Mouse (Mus musculus) neural tube, embryonic 15.5 days (tissue): Measurements from ENCODE around the gene Nelfb. TPM values are rescaled to one million over a fixed set of nuclear protein-coding genes. Genes with fewer than 3 reads are reported as not detected.

ENCODE experiments used
- ATAC-seq: fragments of 200-750 bp; cut with Nextera tagmentation; 2 replicates; pipeline ENCODE4 v1.8.0; 2017; ENCODE audit warnings: mild to moderate bottlenecking, moderate TSS enrichment, moderate library complexity; ENCODE audit not compliant: low FRiP score
- H3K27ac ChIP-seq: fragments of 300-500 bp; sonication (generic); replicated peaks from 2 replicates; pipeline ENCODE4 v1.5.1; 2015; ENCODE audit warnings: mild to moderate bottlenecking, inconsistent platforms
- H3K27me3 ChIP-seq: fragments of 300-500 bp; sonication (generic); replicated peaks from 2 replicates; pipeline ENCODE4 v1.6.1; 2015; ENCODE audit warnings: inconsistent platforms
- H3K36me3 ChIP-seq: fragments of 300-500 bp; sonication (generic); 2 replicates; pipeline ENCODE4 v1.6.1; 2015; ENCODE audit warnings: inconsistent platforms
- H3K4me1 ChIP-seq: fragments of 300-500 bp; sonication (generic); 2 replicates; pipeline ENCODE4 v1.6.1; 2015; ENCODE audit warnings: inconsistent platforms
- H3K4me2 ChIP-seq: fragments of 300-500 bp; sonication (generic); 2 replicates; pipeline ENCODE4 v1.6.1; 2015; ENCODE audit warnings: inconsistent platforms, mild to moderate bottlenecking, moderate library complexity
- H3K4me3 ChIP-seq: fragments of 300-500 bp; sonication (generic); replicated peaks from 2 replicates; pipeline ENCODE4 v1.5.1; 2015; ENCODE audit warnings: mild to moderate bottlenecking, inconsistent platforms
- H3K9ac ChIP-seq: fragments of 300-500 bp; sonication (generic); replicated peaks from 2 replicates; pipeline ENCODE4 v1.6.1; 2015; ENCODE audit warnings: mild to moderate bottlenecking, inconsistent platforms
- H3K9me3 ChIP-seq: fragments of 300-500 bp; sonication (generic); replicated peaks from 2 replicates; pipeline ENCODE4 v1.6.1; 2016; ENCODE audit warnings: inconsistent platforms
- WGBS: fragments of 180-500 bp; shearing (Covaris S2); methylation state at CpG from one replicate; pipeline ENCODE4 v1.1.7; 2015; ENCODE audit warnings: mixed read lengths; 5-methylcytosine and 5-hydroxymethylcytosine counted together
- polyA plus RNA-seq: library from polyadenylated mRNA; unstranded; fragments of >200 nt; fragmentation: Nextera tagmentation; extraction: Ambion mirVana; gene quantifications from 2 replicates; pipeline ENCODE4 v1.2.1, GENCODE M21; 2015

Gene Nelfb
- polyA plus RNA-seq, 1 experiment from 2014 or later, result 101 TPM

DNA sequence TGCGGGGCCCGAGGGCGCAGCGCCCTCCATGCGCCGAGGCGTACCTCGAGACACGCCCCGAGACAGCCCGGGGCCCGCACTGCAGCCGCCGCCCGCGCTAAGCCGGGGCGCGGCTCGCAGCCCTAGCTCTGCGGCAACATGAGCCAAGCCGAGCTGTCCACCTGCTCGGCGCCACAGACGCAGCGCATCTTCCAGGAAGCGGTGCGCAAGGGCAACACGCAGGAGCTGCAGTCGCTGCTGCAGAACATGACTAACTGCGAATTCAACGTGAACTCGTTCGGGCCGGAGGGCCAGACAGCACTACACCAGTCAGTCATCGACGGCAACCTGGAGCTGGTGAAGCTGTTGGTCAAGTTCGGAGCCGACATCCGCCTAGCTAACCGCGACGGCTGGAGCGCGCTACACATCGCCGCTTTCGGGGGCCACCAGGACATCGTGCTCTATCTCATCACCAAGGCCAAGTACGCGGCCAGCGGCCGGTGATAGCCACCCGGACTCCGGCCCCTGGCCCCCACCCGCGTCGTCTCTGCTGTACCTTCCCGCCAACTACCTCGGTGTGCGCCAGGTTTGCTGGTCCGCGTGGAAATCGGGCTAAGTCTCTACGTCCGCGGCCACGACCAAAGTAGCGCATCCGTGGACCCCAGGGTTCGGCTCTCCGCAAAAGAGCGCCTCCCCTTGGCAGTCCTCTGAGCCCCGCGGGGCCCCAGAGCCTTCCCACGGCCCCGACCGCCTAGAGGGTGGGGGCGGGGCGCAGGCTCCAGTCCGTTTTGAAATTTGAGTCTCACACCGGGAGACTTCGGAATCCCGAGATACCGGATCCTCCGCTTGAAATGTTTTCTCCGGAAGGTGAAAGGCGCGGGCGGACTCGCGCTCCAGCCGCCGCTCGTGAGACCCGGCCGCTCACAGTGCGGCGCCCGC lies 30.1 kb downstream of the Nelfb start:
- H3K27ac ChIP-seq, result peak overlapping the region; percentile 81
- H3K27me3 ChIP-seq, result no peaks in the 10 kb centered on the region; the same call in 1 of the 2 replicates
- ATAC-seq, result peak; percentile 42
- H3K36me3 ChIP-seq, result no peaks in the 10 kb centered on the region
- H3K4me3 ChIP-seq, result peak overlapping the region; percentile 62
- H3K4me2 ChIP-seq, result peak overlapping the region; percentile 89
- H3K9ac ChIP-seq, result peak overlapping the region; percentile 57
- peaks cover 87% of the 10 kb centered on the region for H3K4me1 ChIP-seq
- whole genome bisulfite sequencing, result under 1% methylated on average over 100 of the region's 100 CpGs
- no peaks in the 10 kb centered on the region for H3K9me3 ChIP-seq

DNA sequence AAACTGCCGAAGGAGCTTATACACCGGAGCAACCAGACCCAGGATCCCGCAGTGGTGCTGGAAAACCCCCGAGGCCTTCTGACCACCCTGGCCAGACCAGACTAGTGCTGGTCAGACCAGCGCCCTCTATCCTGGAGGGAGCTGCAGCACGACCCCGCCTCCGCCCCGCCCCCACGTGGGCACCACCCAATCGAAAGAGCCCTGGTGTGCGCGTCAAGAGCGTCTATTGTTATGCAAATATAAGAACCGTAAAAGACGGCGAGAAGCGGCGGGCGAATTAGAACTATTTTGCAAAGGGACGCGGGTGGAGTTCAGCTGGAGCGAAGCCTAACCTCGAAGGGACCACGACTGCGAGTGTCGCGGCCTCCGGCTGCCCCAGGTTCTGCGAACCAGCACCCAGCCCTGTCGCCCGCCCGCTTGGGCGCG lies 30.8 kb downstream of the Nelfb start, which contains the start of gene Nrarp:
Gene Nrarp (plus strand): TSS at position 281 of the 426 bp plus-strand sequence.
- Histone ChIP-seq H3K36me3 (no peaks in the 10 kb centered on the region), H3K9me3 (no peaks in the 10 kb centered on the region), H3K4me2 (peak within 1 kb of the TSS; percentile 89), H3K4me1 (peaks cover 86% of the 10 kb centered on the region), H3K4me3 (peak within 1 kb of the TSS; percentile 62), H3K9ac (peak within 1 kb of the TSS; percentile 57), H3K27me3 (no peaks in the 10 kb centered on the region; the same call in 1 of the 2 replicates), H3K27ac (peak within 1 kb of the TSS; percentile 81)
- peak; percentile 90 for ATAC-seq
- under 1% methylated on average over 33 of the region's 35 CpGs for WGBS

GRCm38 (mm10) chr2:25179566-25180217 lies 31.6 kb downstream of the Nelfb start:
- Histone ChIP-seq H3K9ac (0 out of 2 replicates have a peak overlapping the region, but pooled peaks have one; percentile 30), H3K4me3 (peak overlapping the region; percentile 62)

GRCm38 (mm10) chr2:25178285-25178972 lies 32.9 kb downstream of the Nelfb start:
- H3K36me3 ChIP-seq, result no peaks in the 10 kb centered on the region
- H3K9me3 ChIP-seq, result no peaks in the 10 kb centered on the region
- peak overlapping the region; percentile 32 for H3K4me2 ChIP-seq
- H3K4me1 ChIP-seq, result peaks cover 68% of the 10 kb centered on the region
- H3K4me3 ChIP-seq, result no peak overlapping the region
- 15% methylated on average over 10 of the region's 10 CpGs for WGBS
- H3K9ac ChIP-seq, result no peak overlapping the region
- no peak for ATAC-seq
- H3K27me3 ChIP-seq, result no peaks in the 10 kb centered on the region; the same call in 1 of the 2 replicates
- peak overlapping the region; percentile 80 for H3K27ac ChIP-seq

More at GRCm38 (mm10) chr2:25179566-25180217, 31.6 kb downstream of the Nelfb start:
- WGBS, result 18% methylated on average over 15 of the region's 15 CpGs
- no peaks in the 10 kb centered on the region for H3K36me3 ChIP-seq
- no peaks in the 10 kb centered on the region for H3K9me3 ChIP-seq
- peak overlapping the region; percentile 81 for H3K27ac ChIP-seq
- no peaks in the 10 kb centered on the region; the same call in 1 of the 2 replicates for H3K27me3 ChIP-seq
- ATAC-seq, result no peak
- H3K4me1 ChIP-seq, result peaks cover 79% of the 10 kb centered on the region
- peak overlapping the region; percentile 89 for H3K4me2 ChIP-seq

- H3K9ac ChIP-seq, result no peak overlapping the region
- WGBS, result 6% methylated on average over 6 of the region's 6 CpGs
- H3K4me1 ChIP-seq, result peaks cover 63% of the 10 kb centered on the region
These were observed 33.6 kb downstream of the Nelfb start for GRCm38 (mm10) chr2:25177685-25178084.

GRCm38 (mm10) chr2:25177076-25177475 lies 34.2 kb downstream of the Nelfb start:
- Histone ChIP-seq H3K27ac (peak overlapping the region; percentile 80), H3K4me3 (peak overlapping the region; percentile 12; the same call in 1 of the 2 replicates), H3K27me3 (no peaks in the 10 kb centered on the region; the same call in 1 of the 2 replicates), H3K4me2 (peak overlapping the region; percentile 32), H3K9ac (0 out of 2 replicates have a peak overlapping the region, but pooled peaks have one; percentile 8), H3K4me1 (peaks cover 58% of the 10 kb centered on the region), H3K36me3 (no peaks in the 10 kb centered on the region), H3K9me3 (no peaks in the 10 kb centered on the region)
- ATAC-seq, result no peak
- 26% methylated on average over 4 of the region's 4 CpGs for WGBS

More at GRCm38 (mm10) chr2:25177685-25178084, 33.6 kb downstream of the Nelfb start:
- Histone ChIP-seq H3K27me3 (no peaks in the 10 kb centered on the region; the same call in 1 of the 2 replicates), H3K27ac (peak overlapping the region; percentile 80), H3K4me3 (peak overlapping the region; percentile 12; the same call in 1 of the 2 replicates), H3K4me2 (peak overlapping the region; percentile 32), H3K36me3 (no peaks in the 10 kb centered on the region), H3K9me3 (no peaks in the 10 kb centered on the region)
- peak; percentile 23 for ATAC-seq

- Histone ChIP-seq H3K9me3 (no peaks in the 10 kb centered on the region), H3K4me3 (no peak overlapping the region), H3K4me2 (peak overlapping the region; percentile 32), H3K27ac (peak overlapping the region; percentile 80), H3K36me3 (no peaks in the 10 kb centered on the region), H3K4me1 (peaks cover 53% of the 10 kb centered on the region), H3K9ac (0 out of 2 replicates have a peak overlapping the region, but pooled peaks have one; percentile 14), H3K27me3 (no peaks in the 10 kb centered on the region; the same call in 1 of the 2 replicates)
- WGBS, result 60% methylated on average over 6 of the region's 6 CpGs
- no peak for ATAC-seq
These were observed 34.7 kb downstream of the Nelfb start for GRCm38 (mm10) chr2:25176573-25176972.

GRCm38 (mm10) chr2:25175690-25176078 lies 35.6 kb downstream of the Nelfb start:
- Histone ChIP-seq H3K36me3 (no peaks in the 10 kb centered on the region), H3K4me2 (no peak overlapping the region), H3K27ac (no peak overlapping the region), H3K9ac (no peak overlapping the region), H3K4me3 (no peak overlapping the region), H3K9me3 (no peaks in the 10 kb centered on the region), H3K27me3 (no peaks in the 10 kb centered on the region; the same call in 1 of the 2 replicates), H3K4me1 (peaks cover 49% of the 10 kb centered on the region)
- 87% methylated on average over 4 of the region's 4 CpGs for WGBS
- ATAC-seq, result no peak

DNA sequence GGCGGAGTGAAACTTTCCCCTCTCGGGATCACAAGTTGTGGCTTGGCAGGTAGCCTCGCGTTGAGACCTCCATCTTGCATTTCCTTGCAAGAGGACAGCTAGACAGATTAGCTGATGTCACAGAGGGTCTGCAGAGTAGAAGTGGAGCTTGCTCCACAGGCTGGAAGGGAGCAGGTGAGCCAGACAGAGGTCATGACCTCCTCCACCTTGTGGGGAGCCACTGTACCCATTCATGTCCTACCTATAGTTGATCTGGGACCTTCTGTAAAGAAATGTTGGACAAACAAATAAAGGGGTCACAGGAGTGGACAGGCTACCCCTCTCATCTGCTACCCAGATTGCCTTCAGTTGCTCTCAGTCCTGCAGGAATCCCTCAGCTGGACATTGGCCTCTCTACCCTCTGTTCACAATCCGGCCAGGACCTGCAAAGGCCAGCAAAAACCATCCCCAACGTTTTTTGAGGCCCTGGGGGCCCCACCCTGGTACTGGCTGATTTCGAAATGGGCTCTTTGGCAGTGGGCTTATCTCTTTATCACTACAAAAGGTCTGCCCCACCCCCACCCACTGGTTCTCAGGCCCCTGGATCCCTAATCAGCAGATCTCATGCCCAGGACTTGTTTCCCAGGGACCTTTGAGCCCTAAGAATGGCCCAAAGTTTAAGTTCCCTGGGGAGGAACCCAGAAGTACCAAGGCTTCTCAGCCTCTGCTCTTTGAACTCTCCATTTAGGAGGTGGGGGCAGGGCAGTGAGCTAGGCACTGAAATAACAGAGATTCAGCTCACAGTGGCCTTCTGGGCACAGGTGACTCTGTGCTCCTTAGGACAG lies 36.2 kb downstream of the Nelfb start:
- peaks cover 52% of the 10 kb centered on the region for H3K4me1 ChIP-seq
- H3K9ac ChIP-seq, result no peak overlapping the region
- no peaks in the 10 kb centered on the region for H3K36me3 ChIP-seq
- ATAC-seq, result no peak
- H3K4me2 ChIP-seq, result no peak overlapping the region
- H3K9me3 ChIP-seq, result no peaks in the 10 kb centered on the region
- no peak overlapping the region for H3K27ac ChIP-seq
- no peak overlapping the region for H3K4me3 ChIP-seq
- WGBS, result 68% methylated on average over 7 of the region's 7 CpGs
- no peaks in the 10 kb centered on the region; the same call in 1 of the 2 replicates for H3K27me3 ChIP-seq

GRCm38 (mm10) chr2:25173821-25174220 lies 37.5 kb downstream of the Nelfb start:
- no peaks in the 10 kb centered on the region for H3K36me3 ChIP-seq
- no peak overlapping the region for H3K27ac ChIP-seq
- no peak overlapping the region for H3K9ac ChIP-seq
- no peaks in the 10 kb centered on the region for H3K9me3 ChIP-seq
- H3K4me2 ChIP-seq, result no peak overlapping the region
- peaks cover 53% of the 10 kb centered on the region for H3K4me1 ChIP-seq
- no peak for ATAC-seq
- 98% methylated on average over 4 of the region's 4 CpGs for WGBS
- H3K4me3 ChIP-seq, result no peak overlapping the region
- H3K27me3 ChIP-seq, result no peaks in the 10 kb centered on the region
